Mouse (Mus musculus) forebrain, embryonic 10.5 days (tissue): ENCODE data around the gene Fhit. TPM values are rescaled to one million over a fixed set of nuclear protein-coding genes. Genes with fewer than 3 reads are reported as not detected.
A peak's percentile ranks its signal among the peaks of the same experiment; 100 is the strongest.

ENCODE experiments used
- DNase-seq: peaks from one replicate; pipeline ENCODE4 v3.0.0-alpha.2; 2017; ENCODE audit warnings: low spot score; ENCODE audit errors: extremely low spot score
- H3K27ac ChIP-seq: fragments of 300-500 bp; sonication (generic); 2 replicates; pipeline ENCODE4 v1.5.1; 2016; ENCODE audit warnings: mild to moderate bottlenecking
- H3K27me3 ChIP-seq: fragments of 300-500 bp; sonication (generic); 2 replicates; pipeline ENCODE4 v1.6.1; 2016; ENCODE audit warnings: mild to moderate bottlenecking; ENCODE audit not compliant: poor library complexity, severe bottlenecking
- H3K36me3 ChIP-seq: fragments of 300-500 bp; sonication (generic); replicated peaks from 2 replicates; pipeline ENCODE4 v1.6.1; 2016; ENCODE audit warnings: mild to moderate bottlenecking, moderate library complexity
- H3K4me1 ChIP-seq: fragments of 300-500 bp; sonication (generic); 2 replicates; pipeline ENCODE4 v1.6.1; 2016
- H3K4me3 ChIP-seq: fragments of 300-500 bp; sonication (generic); 2 replicates; pipeline ENCODE4 v1.5.1; 2016; ENCODE audit warnings: mild to moderate bottlenecking, moderate library complexity
- H3K9me3 ChIP-seq: fragments of 300-500 bp; sonication (generic); 2 replicates; pipeline ENCODE4 v1.6.1; 2016; ENCODE audit warnings: mild to moderate bottlenecking, moderate library complexity
- WGBS: fragments of 180-500 bp; shearing (Covaris S2); methylation state at CpG from one replicate; pipeline ENCODE4 v1.1.7; 2016; 5-methylcytosine and 5-hydroxymethylcytosine counted together
- polyA plus RNA-seq: library from polyadenylated mRNA; unstranded; fragments of >200 nt; fragmentation: Nextera tagmentation; extraction: Ambion mirVana; gene quantifications from 2 replicates; pipeline ENCODE4 v1.2.1, GENCODE M21; 2016

Fhit gene
- polyA plus RNA-seq, 1 experiment from 2014 or later, result 1.4 TPM

DNA sequence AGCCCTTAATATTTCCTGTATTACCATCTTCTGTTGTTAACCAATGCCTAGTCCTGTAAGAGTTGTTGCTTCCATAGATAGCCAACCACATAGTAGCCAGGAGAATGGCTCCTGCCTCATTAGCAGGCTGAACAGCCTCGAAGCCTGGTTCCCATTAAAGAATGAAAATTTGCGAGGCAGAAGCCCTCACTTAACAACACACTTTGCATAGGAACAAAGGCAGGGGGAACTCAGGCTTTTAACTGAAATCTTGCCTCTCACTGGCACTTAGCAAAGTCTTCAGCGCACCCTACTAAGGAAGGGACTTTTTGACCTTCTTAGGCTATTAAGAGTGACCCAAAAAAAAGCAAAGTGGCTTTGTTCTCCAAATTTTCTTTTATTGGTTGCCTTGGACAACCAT lies 1529.3 kb downstream of the Fhit start:
- Histone ChIP-seq H3K36me3 (no peaks in the 10 kb centered on the region), H3K9me3 (no peaks in the 10 kb centered on the region), H3K27ac (no peak overlapping the region), H3K27me3 (peaks cover 60% of the 10 kb centered on the region), H3K4me1 (peaks cover 29% of the 10 kb centered on the region), H3K4me3 (no peak overlapping the region)
- DNase-seq, result no peak
- WGBS, result 7% methylated on average over 3 of the region's 3 CpGs

DNA sequence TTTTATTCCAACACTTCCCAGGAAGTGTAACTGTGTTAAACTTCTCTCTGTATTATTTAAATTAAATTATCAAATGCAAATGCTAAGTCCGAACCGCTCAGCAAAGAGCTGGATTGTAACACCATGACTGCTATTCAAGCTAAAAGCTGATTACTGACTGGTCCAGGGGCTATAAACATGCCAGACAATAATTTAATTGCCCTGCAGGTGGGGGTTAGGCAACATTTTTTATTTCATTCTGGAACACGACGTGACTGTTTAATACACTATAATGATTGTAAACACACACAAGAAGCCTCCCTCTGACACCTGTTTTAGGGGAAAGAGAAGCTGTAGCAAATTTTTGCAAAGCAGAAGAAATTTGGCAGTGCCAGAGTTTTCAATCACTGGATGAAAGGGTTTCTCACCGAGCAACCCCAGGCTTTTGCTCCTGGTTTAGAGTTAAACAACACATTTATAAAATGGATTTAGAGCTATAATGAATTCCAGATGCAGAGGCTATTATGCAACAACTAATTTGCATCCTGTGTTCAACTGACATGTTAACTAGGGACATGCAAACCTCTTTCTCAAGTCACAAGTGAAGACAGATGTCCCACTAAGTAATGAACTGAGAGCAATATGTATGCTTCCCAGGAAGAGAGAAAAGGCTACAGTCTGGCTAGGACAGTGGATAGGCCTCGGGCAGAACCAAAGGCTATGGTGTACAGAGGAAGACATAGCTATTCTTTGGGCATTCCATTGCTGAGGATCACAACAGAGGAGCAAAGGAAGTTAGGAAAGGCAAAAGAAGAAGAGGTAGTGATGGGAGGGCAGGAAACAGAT lies 1538.4 kb downstream of the Fhit start:
- H3K27ac ChIP-seq, result no peak overlapping the region
- WGBS, result 52% methylated on average over 6 of the region's 6 CpGs
- H3K9me3 ChIP-seq, result no peaks in the 10 kb centered on the region
- no peaks in the 10 kb centered on the region; the same call in 1 of the 2 replicates for H3K27me3 ChIP-seq
- no peak overlapping the region for H3K4me3 ChIP-seq
- no peaks in the 10 kb centered on the region for H3K36me3 ChIP-seq
- no peak for DNase-seq
- peaks cover 31% of the 10 kb centered on the region for H3K4me1 ChIP-seq

DNA sequence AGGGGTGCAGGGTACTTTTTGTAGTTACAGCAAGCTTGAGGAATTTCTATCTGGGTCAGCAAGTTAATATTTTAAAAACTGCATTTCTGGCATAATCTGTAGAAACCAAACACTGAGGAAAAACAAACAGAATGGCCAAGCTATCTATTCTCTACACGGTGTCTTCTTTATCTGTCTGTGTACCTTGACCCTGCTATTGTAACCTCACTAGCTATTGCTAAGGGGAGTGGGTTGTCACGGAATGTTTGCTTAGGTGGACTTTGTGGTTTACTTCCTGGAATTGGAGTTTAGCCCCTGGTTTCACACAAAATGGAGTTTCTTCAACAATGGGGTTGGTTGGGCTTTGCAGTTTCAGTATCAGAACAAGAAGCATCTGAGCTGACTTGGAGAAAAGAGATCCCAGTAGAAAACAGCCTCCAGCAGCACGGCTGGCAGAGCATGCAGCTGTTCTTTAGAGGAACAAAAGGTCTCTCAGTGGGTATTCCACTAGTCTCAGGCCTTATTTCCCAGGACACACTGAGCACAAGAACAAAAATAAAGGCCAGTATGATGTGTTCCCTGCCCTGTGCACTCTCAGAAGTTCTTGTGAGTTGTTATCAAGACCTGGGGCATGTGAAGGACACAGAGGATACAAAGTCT lies 1540.8 kb downstream of the Fhit start:
- Histone ChIP-seq H3K9me3 (no peaks in the 10 kb centered on the region), H3K27me3 (no peaks in the 10 kb centered on the region; the same call in 1 of the 2 replicates), H3K27ac (peak overlapping the region; percentile 44; the same call in 1 of the 2 replicates), H3K4me1 (peaks cover 31% of the 10 kb centered on the region), H3K4me3 (no peak overlapping the region), H3K36me3 (no peaks in the 10 kb centered on the region)
- peak; percentile 23 for DNase-seq
- WGBS, result 14% methylated on average over 3 of the region's 3 CpGs

DNA sequence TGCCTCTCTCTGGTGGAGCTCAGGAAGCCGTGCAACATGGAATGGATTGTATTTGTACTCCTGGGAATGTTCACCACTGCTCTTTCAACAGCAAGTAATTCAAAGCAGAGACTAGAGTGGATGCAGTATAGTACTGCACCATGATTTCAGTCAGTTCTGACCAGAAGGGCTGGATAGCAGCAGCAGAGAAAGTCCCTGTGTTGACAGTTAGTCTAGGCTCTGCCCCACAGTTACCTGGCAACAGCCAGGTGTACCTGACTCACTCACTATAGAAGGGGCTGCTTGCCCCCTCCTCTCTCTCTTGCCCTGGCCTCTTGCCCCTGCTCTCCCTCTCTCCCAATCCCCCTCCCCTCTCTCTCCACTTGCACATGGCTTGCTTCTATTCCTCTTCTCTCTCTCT lies 1542.0 kb downstream of the Fhit start:
- no peak for DNase-seq
- 0 out of 2 replicates have a peak overlapping the region, but pooled peaks have one; percentile 8 for H3K27ac ChIP-seq
- peaks cover 31% of the 10 kb centered on the region for H3K4me1 ChIP-seq
- no peaks in the 10 kb centered on the region; the same call in 1 of the 2 replicates for H3K27me3 ChIP-seq
- H3K4me3 ChIP-seq, result no peak overlapping the region
- H3K36me3 ChIP-seq, result no peaks in the 10 kb centered on the region
- WGBS, result 62% methylated on average over 1 of the region's 1 CpGs
- no peaks in the 10 kb centered on the region for H3K9me3 ChIP-seq

DNA sequence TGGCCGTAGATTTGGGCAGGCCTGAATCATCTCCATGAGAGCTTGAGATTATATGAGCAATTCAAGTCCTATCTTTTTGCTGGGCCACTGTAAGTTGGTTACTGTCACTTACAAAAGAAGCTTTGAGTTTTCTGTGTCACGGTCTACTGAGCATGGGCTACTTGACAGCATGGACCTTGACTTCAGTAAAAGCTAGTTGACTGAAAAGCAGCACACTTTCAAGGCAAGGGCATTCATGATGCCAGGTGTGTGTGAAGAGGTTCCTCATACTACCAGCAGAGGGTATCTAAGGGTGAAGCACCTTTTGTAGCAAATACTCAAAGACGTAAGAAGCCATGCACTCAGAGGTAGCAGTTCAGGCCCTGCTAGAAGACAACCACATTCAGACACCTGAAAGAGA lies 1548.7 kb downstream of the Fhit start:
- no peaks in the 10 kb centered on the region for H3K4me1 ChIP-seq

DNA sequence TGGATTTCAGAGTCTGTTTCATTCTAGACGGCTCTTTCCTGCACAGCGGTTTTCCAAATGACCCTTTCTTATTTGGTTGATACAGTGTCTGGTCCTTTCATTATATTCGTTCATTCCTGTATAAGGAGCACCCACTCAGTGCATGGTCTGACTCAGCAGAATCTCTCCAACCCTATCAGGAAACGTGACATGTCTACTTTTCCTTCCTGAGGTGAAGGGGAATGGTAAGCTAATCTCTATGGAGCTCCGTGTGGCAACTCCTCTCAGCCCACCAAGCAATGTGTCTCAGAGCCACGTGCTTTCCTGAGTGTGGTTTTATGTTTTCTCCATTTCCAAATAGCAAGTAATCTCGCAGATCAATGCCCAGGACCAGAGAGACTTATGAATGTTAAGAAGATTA lies 1552.7 kb downstream of the Fhit start:
- Histone ChIP-seq H3K4me1 (no peaks in the 10 kb centered on the region), H3K27me3 (no peaks in the 10 kb centered on the region), H3K27ac (no peak overlapping the region), H3K36me3 (no peaks in the 10 kb centered on the region), H3K9me3 (no peaks in the 10 kb centered on the region), H3K4me3 (no peak overlapping the region)
- no peak for DNase-seq
- 86% methylated on average over 7 of the region's 7 CpGs for WGBS

More for the DNA sequence above, 1548.7 kb downstream of the Fhit start:
- no peak for DNase-seq
- 86% methylated on average over 3 of the region's 3 CpGs for WGBS
- Histone ChIP-seq H3K27me3 (no peaks in the 10 kb centered on the region), H3K36me3 (no peaks in the 10 kb centered on the region), H3K27ac (no peak overlapping the region), H3K4me3 (no peak overlapping the region), H3K9me3 (no peaks in the 10 kb centered on the region)

DNA sequence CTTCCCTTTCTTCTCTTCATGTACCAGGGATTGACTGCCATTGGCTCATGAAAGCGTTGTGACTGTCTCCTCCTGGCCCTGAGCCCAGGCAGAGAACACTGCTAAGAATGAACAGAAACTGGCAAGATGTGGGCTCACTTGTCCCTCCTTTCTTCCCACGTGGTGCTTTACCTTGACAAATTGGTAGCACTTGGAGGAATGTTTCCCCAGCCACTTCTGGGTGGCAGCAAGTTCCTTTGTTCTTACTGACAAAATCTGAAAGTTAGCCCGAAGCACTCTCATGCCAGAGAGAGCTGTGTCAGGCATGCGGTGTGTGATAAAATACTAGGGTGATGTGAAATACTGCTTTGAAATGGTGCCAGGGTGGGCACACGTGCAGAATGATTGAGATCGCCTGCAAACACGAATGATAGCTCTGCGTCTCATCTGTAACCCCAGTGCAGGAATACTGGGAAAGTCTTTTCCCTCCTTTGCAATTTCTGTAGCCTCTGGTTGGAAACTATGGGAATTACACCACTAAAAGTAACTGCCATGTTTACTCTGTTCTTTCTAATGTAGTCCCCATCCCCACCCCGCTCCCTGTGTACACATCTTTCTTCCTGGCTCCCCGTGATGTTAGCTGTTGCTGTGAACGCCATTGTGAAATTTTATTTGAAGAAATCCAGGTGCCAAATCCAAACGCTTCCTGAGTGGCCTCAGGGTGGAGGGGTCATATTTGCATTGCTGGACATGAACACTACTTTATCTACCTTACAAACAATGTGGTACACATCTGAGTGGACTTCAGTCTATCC lies 1555.1 kb downstream of the Fhit start:
- Histone ChIP-seq H3K4me3 (no peak overlapping the region), H3K4me1 (no peaks in the 10 kb centered on the region), H3K36me3 (no peaks in the 10 kb centered on the region), H3K27ac (no peak overlapping the region), H3K9me3 (no peaks in the 10 kb centered on the region), H3K27me3 (peaks cover 13% of the 10 kb centered on the region; the same call in 1 of the 2 replicates)
- no peak for DNase-seq
- 87% methylated on average over 12 of the region's 12 CpGs for WGBS

DNA sequence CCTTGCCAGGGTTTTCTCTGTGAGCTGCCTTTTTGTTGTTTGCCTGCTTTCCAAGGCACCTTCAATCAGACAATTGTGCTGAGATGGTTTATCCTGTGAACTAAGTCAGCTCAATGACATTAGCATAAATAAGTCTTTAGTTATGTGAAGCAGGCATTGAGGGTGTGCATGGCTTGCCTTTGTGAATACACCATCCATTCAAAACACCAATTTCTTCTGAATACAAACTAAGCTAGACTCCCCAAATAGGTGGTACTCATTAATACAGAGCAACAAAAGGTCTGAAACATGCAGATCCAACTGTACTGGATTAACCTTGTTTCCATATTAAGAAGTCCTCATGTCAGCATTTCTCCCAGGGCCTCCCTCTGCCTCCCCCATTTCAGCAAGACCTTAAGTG lies 1561.6 kb downstream of the Fhit start:
- H3K4me1 ChIP-seq, result peaks cover 21% of the 10 kb centered on the region
- H3K36me3 ChIP-seq, result no peaks in the 10 kb centered on the region
- H3K27ac ChIP-seq, result no peak overlapping the region
- peaks cover 53% of the 10 kb centered on the region for H3K27me3 ChIP-seq
- H3K9me3 ChIP-seq, result no peaks in the 10 kb centered on the region
- DNase-seq, result no peak
- H3K4me3 ChIP-seq, result no peak overlapping the region

DNA sequence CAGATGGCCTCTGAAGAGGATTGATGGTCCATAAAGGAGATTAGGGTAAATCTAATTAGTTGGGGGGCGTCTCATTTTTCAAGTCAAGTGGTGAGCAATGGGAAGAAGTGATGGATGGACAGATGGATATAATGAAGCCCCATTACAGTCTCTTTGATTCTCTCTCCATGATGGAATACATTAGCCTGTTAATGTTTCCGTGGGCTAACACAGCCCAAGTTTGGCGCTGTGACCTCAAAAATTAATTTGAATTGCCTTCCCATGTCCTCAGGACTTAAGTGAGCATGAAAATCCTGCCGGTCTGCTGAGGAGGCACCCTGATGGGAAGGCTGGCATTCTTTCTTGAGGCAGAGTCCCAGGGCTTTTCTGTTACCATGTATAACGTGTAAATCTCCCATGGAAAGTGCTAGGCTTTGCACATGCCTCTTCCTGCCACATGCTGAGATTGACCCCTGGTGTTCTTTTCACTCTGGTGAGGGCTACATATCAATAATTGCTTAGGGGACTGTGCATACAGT lies 1564.3 kb downstream of the Fhit start:
- H3K36me3 ChIP-seq, result no peaks in the 10 kb centered on the region
- peaks cover 21% of the 10 kb centered on the region for H3K4me1 ChIP-seq
- H3K9me3 ChIP-seq, result no peaks in the 10 kb centered on the region
- no peak overlapping the region for H3K4me3 ChIP-seq
- H3K27me3 ChIP-seq, result peaks cover 66% of the 10 kb centered on the region
- H3K27ac ChIP-seq, result no peak overlapping the region
- WGBS, result 13% methylated on average over 5 of the region's 5 CpGs
- no peak for DNase-seq

DNA sequence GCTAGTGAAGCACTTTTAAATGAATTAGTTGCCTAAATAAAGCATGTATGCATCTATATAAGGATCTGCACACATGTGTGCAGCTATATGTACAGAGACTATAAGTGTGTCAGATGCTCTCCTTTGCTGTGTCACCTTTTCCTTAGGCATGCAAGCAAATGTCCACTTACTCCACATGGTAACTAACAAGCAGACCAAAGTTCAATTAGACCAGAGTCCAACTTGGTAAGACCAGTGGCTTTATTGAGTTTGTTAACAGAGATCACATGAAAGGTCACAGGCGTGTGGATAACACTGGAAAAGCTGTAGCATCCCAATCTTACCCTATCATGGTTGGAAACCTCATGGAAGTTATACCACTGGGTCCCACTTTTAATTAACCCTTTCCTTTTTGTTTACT lies 1572.7 kb downstream of the Fhit start:
- H3K36me3 ChIP-seq, result no peaks in the 10 kb centered on the region
- no peaks in the 10 kb centered on the region for H3K9me3 ChIP-seq
- H3K27ac ChIP-seq, result no peak overlapping the region
- H3K27me3 ChIP-seq, result peaks cover 16% of the 10 kb centered on the region; the same call in 1 of the 2 replicates
- H3K4me3 ChIP-seq, result no peak overlapping the region
- 86% methylated on average over 1 of the region's 1 CpGs for WGBS
- DNase-seq, result no peak
- no peaks in the 10 kb centered on the region for H3K4me1 ChIP-seq

DNA sequence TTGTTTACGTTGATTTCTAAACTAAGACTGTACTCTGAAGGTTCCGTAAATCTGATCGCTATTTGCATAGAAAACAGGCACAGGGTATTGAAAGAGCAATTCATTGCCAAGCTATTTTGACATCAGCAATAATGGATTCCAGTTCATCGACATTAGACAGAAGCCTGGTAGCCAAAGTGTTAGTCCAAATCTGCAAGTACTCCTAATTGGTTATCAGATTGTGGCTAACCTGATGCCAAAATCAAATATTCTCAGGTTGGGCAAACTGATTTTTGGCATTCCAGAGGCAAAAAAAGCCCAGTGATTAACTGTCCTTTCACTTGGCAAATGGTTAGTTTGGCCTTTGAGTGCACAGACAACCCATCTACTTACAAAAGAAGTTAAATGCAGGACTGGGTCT lies 1573.9 kb downstream of the Fhit start:
- Histone ChIP-seq H3K4me3 (no peak overlapping the region), H3K27ac (no peak overlapping the region), H3K36me3 (no peaks in the 10 kb centered on the region), H3K27me3 (peaks cover 11% of the 10 kb centered on the region; the same call in 1 of the 2 replicates), H3K9me3 (no peaks in the 10 kb centered on the region), H3K4me1 (no peaks in the 10 kb centered on the region)
- DNase-seq, result no peak
- WGBS, result 94% methylated on average over 4 of the region's 4 CpGs

DNA sequence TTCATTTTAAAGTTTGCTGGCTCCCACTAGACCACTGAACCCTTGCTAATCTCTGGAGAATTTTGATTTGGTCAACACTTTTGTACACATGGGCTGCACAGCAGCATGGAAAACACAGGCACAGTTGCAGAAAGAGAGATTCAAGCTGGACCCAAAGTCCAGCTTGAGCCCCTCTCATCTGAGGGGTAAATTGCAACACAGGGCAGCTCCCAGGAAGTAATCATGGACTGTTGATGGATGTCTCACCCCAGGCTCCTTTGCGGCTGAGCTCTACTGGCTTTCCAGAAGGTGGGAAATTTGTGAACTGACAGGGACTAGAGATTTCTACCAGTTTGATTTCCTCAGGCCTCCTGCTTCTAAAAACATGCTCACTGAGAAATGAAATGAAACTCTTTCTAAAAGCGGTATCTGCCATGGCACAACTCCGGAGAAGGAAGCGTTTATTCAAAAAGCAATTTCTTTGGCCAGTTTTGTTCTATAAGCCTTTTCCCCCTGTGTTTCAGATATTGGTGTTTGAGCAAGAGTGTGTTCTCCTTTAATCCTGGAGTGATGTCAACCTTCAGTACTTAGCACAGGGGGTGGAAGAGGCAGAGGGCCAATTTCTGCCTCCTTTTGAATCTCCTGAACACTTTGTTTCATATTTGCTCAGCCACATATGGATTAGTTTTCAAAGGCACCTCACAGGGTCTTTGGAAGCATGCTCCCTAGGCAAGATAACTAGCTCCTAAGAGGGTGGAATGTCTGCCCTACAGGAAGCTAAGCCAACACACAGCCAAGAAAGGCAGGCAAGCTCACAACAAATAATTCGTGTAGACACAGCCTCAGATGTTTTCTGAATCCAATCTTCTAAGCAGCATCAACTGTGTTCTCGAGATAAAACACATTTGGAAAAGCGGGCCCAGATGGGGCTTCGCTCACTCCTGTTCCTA lies 1578.3 kb downstream of the Fhit start:
- Histone ChIP-seq H3K4me3 (no peak overlapping the region), H3K36me3 (no peaks in the 10 kb centered on the region), H3K27ac (no peak overlapping the region), H3K27me3 (peaks cover 10% of the 10 kb centered on the region; the same call in 1 of the 2 replicates), H3K4me1 (no peaks in the 10 kb centered on the region), H3K9me3 (no peaks in the 10 kb centered on the region)
- no peak for DNase-seq
- WGBS, result 89% methylated on average over 8 of the region's 8 CpGs
